Mouse (Mus musculus): ENCODE measurements at regions not wholly inside any gene's neighbourhood (a gene's known extent, or its start where the extent isn't known, plus 50 kb on each side); places are given as distances from the start of the nearest gene placed in this dataset.

- H3K4me3 ChIP-seq (ENCODE audit: control insufficient read depth in 1 of 2, insufficient read depth in 1 of 2, low read depth in 2 of 2, low read length in 2 of 2): no peak overlapping the region
- no peaks in the 10 kb centered on the region for H3K27me3 ChIP-seq (ENCODE audit: control insufficient read depth in 1 of 2, insufficient read depth in 2 of 2, low read length in 2 of 2)
- no peak overlapping the region for H3K27ac ChIP-seq (ENCODE audit: control insufficient read depth, low read depth, low read length)
- no peaks in the 10 kb centered on the region for H3K36me3 ChIP-seq (ENCODE audit: control insufficient read depth in 1 of 2, insufficient read depth in 2 of 2, low read length in 2 of 2)
- no peaks in the 10 kb centered on the region for H3K4me1 ChIP-seq (ENCODE audit: control insufficient read depth in 1 of 2, insufficient read depth in 2 of 2, low read length in 2 of 2)
- TF ChIP-seq E2F4 (IDR thresholded peaks at IDR 0.05; ENCODE audit: borderline replicate concordance, low read depth, low read length) (no peak), HCFC1 (IDR thresholded peaks at IDR 0.05; ENCODE audit: low read depth, low read length) (no peak), RCOR1 (IDR thresholded peaks at IDR 0.05; ENCODE audit: low read depth, low read length) (no peak), POLR2A (IDR thresholded peaks at IDR 0.05; ENCODE audit: control insufficient read depth in 1 of 2, insufficient read depth in 1 of 2, low read depth in 1 of 2, low read length in 2 of 2, poor library complexity in 1 of 2) (no peak), MEF2A (IDR thresholded peaks at IDR 0.05; ENCODE audit: extremely low read depth, insufficient replicate concordance, low read depth, low read length, poor library complexity, severe bottlenecking) (no peak), TCF12 (IDR thresholded peaks at IDR 0.05; ENCODE audit: low read depth, low read length) (no peak), MYB (IDR thresholded peaks at IDR 0.05; ENCODE audit: low read depth, low read length) (no peak), CHD2 (IDR thresholded peaks at IDR 0.05; ENCODE audit: low read length) (no peak)
- no peak overlapping the region for H3K9ac ChIP-seq (ENCODE audit: control insufficient read depth, low read depth, low read length, poor library complexity, severe bottlenecking)
- no peaks in the 10 kb centered on the region for H3K79me2 ChIP-seq (ENCODE audit: control insufficient read depth, insufficient read depth, low read length, poor library complexity)
- no peaks in the 10 kb centered on the region for H3K9me3 ChIP-seq (replicated peaks; ENCODE audit: insufficient read depth, low read length)
- DNase-seq (ENCODE audit: low read depth, low spot score): no peak
Observed at GRCm38 (mm10) chr15:59728131-59728601, 288.2 kb downstream of the 4933412E24Rik start.

GRCm38 (mm10) chr15:59725881-59726280, 290.5 kb downstream of the 4933412E24Rik start:
- DNase-seq (ENCODE audit: low read depth, low spot score): no peak
- Histone ChIP-seq H3K36me3 (ENCODE audit: control insufficient read depth in 1 of 2, insufficient read depth in 2 of 2, low read length in 2 of 2) (no peaks in the 10 kb centered on the region), H3K4me1 (ENCODE audit: control insufficient read depth in 1 of 2, insufficient read depth in 2 of 2, low read length in 2 of 2) (no peaks in the 10 kb centered on the region), H3K4me3 (ENCODE audit: control insufficient read depth in 1 of 2, insufficient read depth in 1 of 2, low read depth in 2 of 2, low read length in 2 of 2) (no peak overlapping the region), H3K79me2 (ENCODE audit: control insufficient read depth, insufficient read depth, low read length, poor library complexity) (no peaks in the 10 kb centered on the region), H3K9ac (ENCODE audit: control insufficient read depth, low read depth, low read length, poor library complexity, severe bottlenecking) (no peak overlapping the region), H3K27ac (ENCODE audit: control insufficient read depth, low read depth, low read length) (no peak overlapping the region), H3K9me3 (replicated peaks; ENCODE audit: insufficient read depth, low read length) (no peaks in the 10 kb centered on the region), H3K27me3 (ENCODE audit: control insufficient read depth in 1 of 2, insufficient read depth in 2 of 2, low read length in 2 of 2) (no peaks in the 10 kb centered on the region)
- no peak for TF ChIP-seq ZC3H11A (IDR thresholded peaks at IDR 0.05; ENCODE audit: low read depth, low read length)
- no peak for TF ChIP-seq ELF1 (IDR thresholded peaks at IDR 0.05; ENCODE audit: low read depth, low read length)
- no peak for TF ChIP-seq ZKSCAN1 (IDR thresholded peaks at IDR 0.05; ENCODE audit: low read depth, low read length)
- TF ChIP-seq MXI1 (IDR thresholded peaks at IDR 0.05; ENCODE audit: low read depth, low read length): no peak
- no peak for TF ChIP-seq USF2 (IDR thresholded peaks at IDR 0.05; ENCODE audit: borderline replicate concordance in 1 of 2, insufficient read depth in 1 of 2, low read depth in 1 of 2, low read length in 2 of 2)
- no peak for TF ChIP-seq MYC (IDR thresholded peaks at IDR 0.05; ENCODE audit: low read depth, low read length)
- TF ChIP-seq CHD2 (IDR thresholded peaks at IDR 0.05; ENCODE audit: low read length): no peak
- no peak for TF ChIP-seq TAL1 (IDR thresholded peaks at IDR 0.05; ENCODE audit: low read length)
- no peak for TF ChIP-seq TCF12 (IDR thresholded peaks at IDR 0.05; ENCODE audit: low read depth, low read length)
- no peak for TF ChIP-seq UBTF (IDR thresholded peaks at IDR 0.05; ENCODE audit: borderline replicate concordance, insufficient read depth, low read depth, low read length)
- no peak for TF ChIP-seq GABPA (IDR thresholded peaks at IDR 0.05; ENCODE audit: low read depth, low read length)
- TF ChIP-seq MAX (IDR thresholded peaks at IDR 0.05; ENCODE audit: low read length): no peak
- TF ChIP-seq CTCF (IDR thresholded peaks at IDR 0.05 in 2 of 3, conservative IDR thresholded peaks at IDR 0.05 in 1 of 3; ENCODE audit: control insufficient read depth in 1 of 3, insufficient read depth in 1 of 3, low read depth in 2 of 3, low read length in 3 of 3, poor library complexity in 1 of 3, severe bottlenecking in 1 of 3): no peak
- TF ChIP-seq EP300 (IDR thresholded peaks at IDR 0.05; ENCODE audit: low read depth in 1 of 2, low read length in 2 of 2): no peak

Measured in MEL (cell line).